Mouse (Mus musculus) CH12.LX (cell line): ENCODE measurements around the gene Filip1l. TPM values are rescaled to one million over a fixed set of nuclear protein-coding genes. Genes with fewer than 3 reads are reported as not detected.

Experiments used
- DNase-seq: peaks from one replicate; pipeline ENCODE4 v3.0.0-alpha.2; 2013; ENCODE audit errors: extremely low read depth
- H3K27ac ChIP-seq: 2 replicates; pipeline ENCODE4 v1.5.1; 2012; ENCODE audit warnings: low read depth, mild to moderate bottlenecking, control low read depth, moderate library complexity; ENCODE audit not compliant: insufficient read depth
- H3K27me3 ChIP-seq: replicated peaks from 2 replicates; pipeline ENCODE3; 2012; ENCODE audit warnings: inconsistent platforms
- H3K36me3 ChIP-seq, 2 experiments: replicated peaks in 1 of 2; 2 replicates each; pipeline versions ENCODE3 to v1.6.1; 2012; ENCODE audit warnings: inconsistent platforms in 1 of 2, low read length in 1 of 2, mild to moderate bottlenecking in 1 of 2, mixed read lengths in 1 of 2, moderate library complexity in 1 of 2; ENCODE audit not compliant: control insufficient read depth in 1 of 2, insufficient read depth in 1 of 2
- H3K4me1 ChIP-seq, 2 experiments: 2 replicates each; pipeline ENCODE4 v1.6.1; 2012; ENCODE audit warnings: inconsistent platforms in 1 of 2, moderate library complexity in 1 of 2; ENCODE audit not compliant: insufficient read depth in 2 of 2, control insufficient read depth in 1 of 2
- H3K4me2 ChIP-seq: 2 replicates; pipeline ENCODE4 v1.6.1; 2012; ENCODE audit warnings: low read depth, mild to moderate bottlenecking, control low read depth; ENCODE audit not compliant: poor library complexity, insufficient read depth, severe bottlenecking
- H3K4me3 ChIP-seq, 3 experiments: fragments of 150-350 bp in 1 of 3; sonication (generic) in 1 of 3; replicated peaks in 1 of 3; 2 replicates each; pipeline versions ENCODE3 to v1.5.1; 2011 to 2012; ENCODE audit warnings: low read depth in 2 of 3, low read length in 2 of 3, mild to moderate bottlenecking in 2 of 3, moderate library complexity in 2 of 3, control low read depth in 1 of 3, improper control_type of control experiment in 1 of 3, inconsistent platforms in 1 of 3, mixed read lengths in 1 of 3; ENCODE audit not compliant: poor library complexity in 1 of 3
- H3K79me2 ChIP-seq: replicated peaks from 2 replicates; pipeline ENCODE4 v1.6.1; 2012; ENCODE audit warnings: mild to moderate bottlenecking, moderate library complexity; ENCODE audit not compliant: control insufficient read depth, poor library complexity, insufficient read depth, severe bottlenecking; ENCODE audit errors: extremely low read depth
- H3K9ac ChIP-seq: 2 replicates; pipeline ENCODE4 v1.6.1; 2012; ENCODE audit warnings: low read depth, mild to moderate bottlenecking, control low read depth, moderate library complexity; ENCODE audit not compliant: insufficient read depth
- H3K9me3 ChIP-seq: replicated peaks from 2 replicates; pipeline ENCODE3; 2012; ENCODE audit warnings: low read length, inconsistent platforms, mixed read lengths
- E2F4 ChIP-seq: IDR thresholded peaks from 2 replicates; pipeline ENCODE4 v1.6.1; 2011; ENCODE audit warnings: low read depth, low read length, improper control_type of control experiment; ENCODE audit not compliant: insufficient replicate concordance
- ELF1 ChIP-seq: IDR thresholded peaks from 2 replicates; pipeline ENCODE4 v1.6.1; 2014; ENCODE audit warnings: low read depth, mild to moderate bottlenecking, inconsistent platforms, low read length, improper control_type of control experiment
- ETS1 ChIP-seq: conservative IDR thresholded peaks from 2 replicates; pipeline ENCODE4 v1.6.1; 2012; ENCODE audit warnings: low read depth, mild to moderate bottlenecking, inconsistent platforms, low read length, improper control_type of control experiment, moderate library complexity
- GABPA ChIP-seq: IDR thresholded peaks from 2 replicates; pipeline ENCODE4 v1.6.1; 2012; ENCODE audit warnings: low read depth, low read length, improper control_type of control experiment, inconsistent platforms; ENCODE audit not compliant: insufficient replicate concordance
- HCFC1 ChIP-seq: IDR thresholded peaks from 2 replicates; pipeline ENCODE4 v1.6.1; 2012; ENCODE audit warnings: low read depth, mild to moderate bottlenecking, inconsistent platforms, low read length, improper control_type of control experiment
- JUN ChIP-seq: IDR thresholded peaks from 2 replicates; pipeline ENCODE4 v1.6.1; 2011; ENCODE audit warnings: low read depth, mild to moderate bottlenecking, low read length, improper control_type of control experiment, moderate library complexity; ENCODE audit not compliant: insufficient read depth
- JUND ChIP-seq: conservative IDR thresholded peaks from 2 replicates; pipeline ENCODE4 v1.6.1; 2011; ENCODE audit warnings: low read depth, low read length, improper control_type of control experiment
- MAX ChIP-seq: IDR thresholded peaks from 2 replicates; pipeline ENCODE4 v1.6.1; 2011; ENCODE audit warnings: low read length, improper control_type of control experiment
- MEF2A ChIP-seq: IDR thresholded peaks from 2 replicates; pipeline ENCODE4 v1.6.1; 2014; ENCODE audit warnings: low read depth, mild to moderate bottlenecking, inconsistent platforms, low read length, improper control_type of control experiment, borderline replicate concordance
- MXI1 ChIP-seq: IDR thresholded peaks from 2 replicates; pipeline ENCODE4 v1.6.1; 2011; ENCODE audit warnings: mild to moderate bottlenecking, low read depth, low read length, improper control_type of control experiment
- NELFE ChIP-seq: IDR thresholded peaks from 2 replicates; pipeline ENCODE4 v1.6.1; 2011; ENCODE audit warnings: low read depth, low read length, improper control_type of control experiment
- PAX5 ChIP-seq: IDR thresholded peaks from 2 replicates; pipeline ENCODE4 v1.6.1; 2012; ENCODE audit warnings: low read length, inconsistent platforms, mixed read lengths
- POLR2A ChIP-seq: IDR thresholded peaks from 2 replicates; pipeline ENCODE4 v1.6.1; 2011; ENCODE audit warnings: low read depth, mild to moderate bottlenecking, improper control_type of control experiment, low read length
- POLR2AphosphoS2 ChIP-seq: IDR thresholded peaks from 2 replicates; pipeline ENCODE4 v1.6.1; 2011; ENCODE audit warnings: low read depth, low read length, improper control_type of control experiment
- SIN3A ChIP-seq: IDR thresholded peaks from 2 replicates; pipeline ENCODE4 v1.6.1; 2012; ENCODE audit warnings: low read length, improper control_type of control experiment, inconsistent platforms
- TBP ChIP-seq: conservative IDR thresholded peaks from 2 replicates; pipeline ENCODE4 v1.6.1; 2011; ENCODE audit warnings: low read depth, low read length, improper control_type of control experiment
- TCF12 ChIP-seq: IDR thresholded peaks from 2 replicates; pipeline ENCODE4 v1.6.1; 2014; ENCODE audit warnings: low read depth, mild to moderate bottlenecking, inconsistent platforms, low read length, improper control_type of control experiment
- USF2 ChIP-seq: conservative IDR thresholded peaks from 2 replicates; pipeline ENCODE4 v1.6.1; 2011; ENCODE audit warnings: low read depth, low read length, improper control_type of control experiment
- ZMIZ1 ChIP-seq: IDR thresholded peaks from 2 replicates; pipeline ENCODE4 v1.6.1; 2012; ENCODE audit warnings: low read depth, mild to moderate bottlenecking, inconsistent platforms, low read length, improper control_type of control experiment
- dilution Hi-C: fragments of 300-500 bp; cut with MboI; formaldehyde crosslinking; loops from 2 replicates; pipeline ENCODE4 v1.14.3; 2020; ENCODE audit warnings: low sequenced_read_pairs; ENCODE audit not compliant: extremely low pct_unique_long_range_greater_than_20kb, extremely low pct_ligation_motif_present
- in situ Hi-C: fragments of 300-500 bp; cut with MboI; formaldehyde crosslinking; loops from 3 replicates; pipeline ENCODE4 v1.14.3; 2019; ENCODE audit warnings: low sequenced_read_pairs, low pct_ligation_motif_present, low pct_unique_long_range_greater_than_20kb, mixed read lengths
- polyA plus RNA-seq: library from polyadenylated mRNA; unstranded; fragments of >175 nt; gene quantifications from 2 replicates; pipeline ENCODE4 v1.2.1, GENCODE M21; 2012; ENCODE audit warnings: low read depth; ENCODE audit not compliant: insufficient read length
- total RNA-seq, 2 experiments: library from RNA; depleted of rRNA; stranded (reverse); fragments of 300-350 nt in 1 of 2; fragments of >200 nt in 1 of 2; gene quantifications; 2 replicates each; pipeline ENCODE4 v1.2.3; 2012 to 2014

Gene Filip1l
- total and polyA plus RNA-seq, 3 experiments = 2.1 to 17.6 (median 5.7) TPM

- no peak overlapping the region for H3K4me3 ChIP-seq
- H3K9ac ChIP-seq = no peak overlapping the region
- dilution Hi-C loops = no loop called here
- no peak for DNase-seq
- no peaks in the 10 kb centered on the region for H3K27me3 ChIP-seq
- no peaks in the 10 kb centered on the region for H3K9me3 ChIP-seq
- no peaks in the 10 kb centered on the region; a peak in 1 of 4 replicates for H3K4me1 ChIP-seq
- no peak overlapping the region for H3K27ac ChIP-seq
- peaks cover 0 to 4% of the 10 kb centered on the region in 2 experiments for H3K36me3 ChIP-seq
- in situ Hi-C loops = no loop called here
- TF ChIP-seq JUND (no peak), POLR2A (no peak), PAX5 (no peak), E2F4 (no peak), ZMIZ1 (no peak), USF2 (no peak), ETS1 (no peak), SIN3A (no peak), GABPA (no peak), ELF1 (no peak), MEF2A (no peak), MAX (no peak), NELFE (no peak), TCF12 (no peak), POLR2AphosphoS2 (no peak), JUN (no peak), HCFC1 (no peak), MXI1 (no peak), TBP (no peak)
- H3K4me2 ChIP-seq = no peak overlapping the region
- H3K79me2 ChIP-seq = no peaks in the 10 kb centered on the region
These were observed 6.4 kb downstream of the Filip1l start for GRCm38 (mm10) chr16:57359251-57359650.

GRCm38 (mm10) chr16:57360785-57361184 lies 7.9 kb downstream of the Filip1l start:
- in situ Hi-C loops = no loop called here
- peaks cover 0 to 6% of the 10 kb centered on the region in 2 experiments for H3K36me3 ChIP-seq

More at GRCm38 (mm10) chr16:57360785-57361184, 7.9 kb downstream of the Filip1l start:
- dilution Hi-C loops = no loop called here
- H3K9ac ChIP-seq = no peak overlapping the region
- peaks cover 0 to 5% of the 10 kb centered on the region in 2 experiments; a peak in 2 of 4 replicates for H3K4me1 ChIP-seq
- no peak for TF ChIP-seq E2F4
- TF ChIP-seq MEF2A = no peak
- no peak overlapping the region for H3K27ac ChIP-seq
- H3K79me2 ChIP-seq = no peaks in the 10 kb centered on the region
- H3K9me3 ChIP-seq = no peaks in the 10 kb centered on the region
- no peaks in the 10 kb centered on the region for H3K27me3 ChIP-seq
- H3K4me2 ChIP-seq = no peak overlapping the region
- DNase-seq = no peak
- no peak overlapping the region for H3K4me3 ChIP-seq
